Comparison of ENCODE assay signal across 24 mouse cellular contexts in genomic region chr2:124816814-124817213, GRCm38 (mm10).
"Had no signal": no experiment of that assay in that cellular context is flagged by ENCODE, and none has a peak within 500 bp of the region (broad histone marks: within the 10 kb centered on the region; RNA-seq: fewer than 3 reads in every experiment).

No protein-coding gene starts in this region.

- H3K9ac ChIP-seq: heart, embryonic 12.5 days; hindbrain, embryonic 13.5 days; hindbrain, embryonic 15.5 days; kidney, embryonic 15.5 days; limb, embryonic 12.5 days; limb, embryonic 15.5 days had no signal

- DNase-seq: gastrocnemius, adult 2 months; gastrocnemius, postnatal 10 days; gastrocnemius, postnatal 25 days; heart, adult 18-20 months; heart, postnatal 10 days; heart, postnatal 4 days; kidney, adult 11 months; kidney, adult 2 months; kidney, adult 9 months; kidney, postnatal 14 days; kidney, postnatal 36 days; layer of hippocampus, adult 9-11 months; layer of hippocampus, postnatal 36 days; left cerebral cortex, postnatal 4 days had no signal

- H3K27me3 ChIP-seq: heart, embryonic 12.5 days; hindbrain, embryonic 13.5 days; hindbrain, embryonic 15.5 days; kidney, embryonic 15.5 days; limb, embryonic 12.5 days; limb, embryonic 15.5 days had no signal

- H3K36me3 ChIP-seq: heart, embryonic 10.5 days; heart, embryonic 12.5 days; hindbrain, embryonic 13.5 days; hindbrain, embryonic 15.5 days; kidney, embryonic 15.5 days; limb, embryonic 12.5 days; limb, embryonic 15.5 days had no signal

- H3K4me2 ChIP-seq: heart, embryonic 12.5 days; hindbrain, embryonic 13.5 days; hindbrain, embryonic 15.5 days; kidney, embryonic 15.5 days; limb, embryonic 15.5 days had no signal

- H3K4me1 ChIP-seq: heart, embryonic 10.5 days; heart, embryonic 12.5 days had no signal

- ATAC-seq: hindbrain, postnatal 0 days; intestine, embryonic 16.5 days had no signal

- H3K9me3 ChIP-seq: heart, embryonic 10.5 days; heart, embryonic 12.5 days; hindbrain, embryonic 13.5 days; hindbrain, embryonic 15.5 days; kidney, embryonic 15.5 days; limb, embryonic 12.5 days; limb, embryonic 15.5 days had no signal

- H3K4me3 ChIP-seq: gastrocnemius, adult 2 months; heart, embryonic 10.5 days; heart, embryonic 12.5 days; hindbrain, embryonic 13.5 days; hindbrain, embryonic 15.5 days; kidney, embryonic 15.5 days; limb, embryonic 12.5 days; limb, embryonic 15.5 days had no signal

- H3K27ac ChIP-seq: gastrocnemius, adult 2 months; heart, embryonic 10.5 days; hindbrain, embryonic 15.5 days; hindbrain, postnatal 0 days; kidney, embryonic 15.5 days; kidney, postnatal 0 days; limb, embryonic 12.5 days; limb, embryonic 15.5 days had no signal
